Comparison of ENCODE assay signal across 8 mouse cellular contexts in genomic region chr8:91312835-91313832, GRCm38 (mm10). TPM values are rescaled to one million over a fixed set of nuclear protein-coding genes. Genes with fewer than 3 reads are reported as not detected.
DNase-seq lines count a peak whose midpoint lies in the region; ATAC-seq and TF ChIP-seq lines count a peak whose summit lies in the region.

Gene Rpgrip1l, minus strand, starts transcription at chr8:91313262.
Gene Fto, plus strand, starts transcription at chr8:91313525.

- no peak for TF ChIP-seq CTCF in C2C12 (IDR thresholded peaks at IDR 0.05; ENCODE audit: control insufficient read depth, insufficient read depth, insufficient read length)
- TF ChIP-seq CTCF in brain, embryonic 14.5 days (IDR thresholded peaks at IDR 0.05; ENCODE audit: borderline replicate concordance, extremely low read depth, insufficient read depth, insufficient read length), result no peak
- TF ChIP-seq CTCF in liver, adult 2 months (IDR thresholded peaks at IDR 0.05; ENCODE audit: low read depth, low read length), result no peak

- H3K4me3 ChIP-seq in C2C12 (ENCODE audit: insufficient read depth, poor library complexity, severe bottlenecking) (peak within 1 kb of the TSS; percentile 67), myocyte (peak within 1 kb of the TSS; percentile 72)
- peak within 1 kb of the TSS; percentile 69 for H3K4me3 ChIP-seq in erythroblast, embryonic 14.5 days (replicated peaks)
- peak within 1 kb of the TSS; percentile 84 for H3K4me3 ChIP-seq in heart, embryonic 11.5 days (ENCODE audit: low read depth, low read length)
- peak within 1 kb of the TSS; percentile 87 for H3K4me3 ChIP-seq in kidney, embryonic 16.5 days (ENCODE audit: low read length)
- H3K4me3 ChIP-seq in liver, adult 2 months (ENCODE audit: insufficient read depth, low read depth, low read length), result peak within 1 kb of the TSS; percentile 85

- peak within 1 kb of the TSS; percentile 37 for H3K27ac ChIP-seq in heart, embryonic 11.5 days (ENCODE audit: low read depth, low read length)
- peak within 1 kb of the TSS; percentile 75 for H3K27ac ChIP-seq in kidney, embryonic 16.5 days (ENCODE audit: low read length)
- peak within 1 kb of the TSS; percentile 58 for H3K27ac ChIP-seq in liver, adult 2 months (replicated peaks; ENCODE audit: insufficient read depth, low read depth, low read length)

- H3K79me2 ChIP-seq in C2C12 (ENCODE audit: control insufficient read depth, insufficient read depth) (peaks cover 47% of the 10 kb centered on the region), myocyte (ENCODE audit: control insufficient read depth, insufficient read depth) (peaks cover 44% of the 10 kb centered on the region)
- peaks cover 20% of the 10 kb centered on the region for H3K79me2 ChIP-seq in liver, adult 2 months (ENCODE audit: control insufficient read depth, insufficient read depth, low read length)

- peak within 1 kb of the TSS; percentile 78 for H3K4me2 ChIP-seq in heart, embryonic 11.5 days
- H3K4me2 ChIP-seq in kidney, embryonic 16.5 days (replicated peaks; ENCODE audit: low read depth, low read length), result peak within 1 kb of the TSS; percentile 88
- H3K4me2 ChIP-seq in myocyte (ENCODE audit: low read depth), result peak within 1 kb of the TSS; percentile 96

- WGBS in heart, embryonic 11.5 days (ENCODE audit: insufficient replicate concordance), result 1% methylated on average over 59 of the region's 59 CpGs
- WGBS in kidney, embryonic 16.5 days, result under 1% methylated on average over 59 of the region's 59 CpGs
- 1% methylated on average over 59 of the region's 59 CpGs for WGBS in liver, adult 2 months

- H3K36me3 ChIP-seq in C2C12 (ENCODE audit: control insufficient read depth, insufficient read depth) (no peaks in the 10 kb centered on the region), myocyte (ENCODE audit: control insufficient read depth, insufficient read depth) (no peaks in the 10 kb centered on the region)
- H3K36me3 ChIP-seq in erythroblast, embryonic 14.5 days (ENCODE audit: control insufficient read depth), result no peaks in the 10 kb centered on the region
- H3K36me3 ChIP-seq in heart, embryonic 11.5 days (ENCODE audit: control insufficient read depth, insufficient read depth, low read length), result no peaks in the 10 kb centered on the region
- no peaks in the 10 kb centered on the region for H3K36me3 ChIP-seq in kidney, embryonic 16.5 days (ENCODE audit: insufficient read depth, low read length)
- H3K36me3 ChIP-seq in liver, adult 2 months (ENCODE audit: control insufficient read depth, insufficient read depth, low read length), result no peaks in the 10 kb centered on the region
- H3K36me3 ChIP-seq in splenic B cell, adult 2 months (ENCODE audit: control insufficient read depth, insufficient read depth, low read length, poor library complexity, severe bottlenecking), result no peaks in the 10 kb centered on the region

- H3K79me3 ChIP-seq in C2C12 (ENCODE audit: low read depth), result peaks cover 44% of the 10 kb centered on the region

- ATAC-seq in heart, embryonic 11.5 days (replicated peaks; ENCODE audit: insufficient number of reproducible peaks, low FRiP score, low TSS enrichment), result peak; percentile 98
- peak; percentile 99 for ATAC-seq in kidney, embryonic 16.5 days (ENCODE audit: low FRiP score, low TSS enrichment)

- peak within 1 kb of the TSS; percentile 93 for H3K9ac ChIP-seq in heart, embryonic 11.5 days (ENCODE audit: low read depth, low read length)
- H3K9ac ChIP-seq in kidney, embryonic 16.5 days (replicated peaks; ENCODE audit: low read length), result peak within 1 kb of the TSS; percentile 92
- H3K9ac ChIP-seq in liver, adult 2 months (ENCODE audit: low read depth, low read length), result peak within 1 kb of the TSS; percentile 86

- H3K27me3 ChIP-seq in C2C12 (ENCODE audit: control insufficient read depth, insufficient read depth, insufficient read length) (no peaks in the 10 kb centered on the region), myocyte (ENCODE audit: control insufficient read depth, insufficient read depth, insufficient read length) (no peaks in the 10 kb centered on the region)
- H3K27me3 ChIP-seq in erythroblast, embryonic 14.5 days (ENCODE audit: control insufficient read depth), result no peaks in the 10 kb centered on the region
- H3K27me3 ChIP-seq in heart, embryonic 11.5 days (ENCODE audit: control insufficient read depth, insufficient read depth, low read length), result no peaks in the 10 kb centered on the region
- no peaks in the 10 kb centered on the region for H3K27me3 ChIP-seq in kidney, embryonic 16.5 days (ENCODE audit: insufficient read depth, low read length)
- no peaks in the 10 kb centered on the region for H3K27me3 ChIP-seq in liver, adult 2 months (ENCODE audit: control insufficient read depth, insufficient read depth, low read length)
- H3K27me3 ChIP-seq in splenic B cell, adult 2 months (ENCODE audit: control insufficient read depth, insufficient read depth, low read length, poor library complexity, severe bottlenecking), result no peaks in the 10 kb centered on the region

- peak; percentile 100 for DNase-seq in brain, embryonic 14.5 days (ENCODE audit: low read depth)
- peak; percentile 99 for DNase-seq in liver, adult 2 months (ENCODE audit: extremely low read depth, low read depth, low spot score)
- DNase-seq in splenic B cell, adult 2 months (ENCODE audit: low read depth, low spot score), result peak; percentile 98

- no peaks in the 10 kb centered on the region for H3K9me3 ChIP-seq in erythroblast, embryonic 14.5 days (ENCODE audit: control insufficient read depth, low read length)
- no peaks in the 10 kb centered on the region for H3K9me3 ChIP-seq in heart, embryonic 11.5 days (replicated peaks; ENCODE audit: control insufficient read depth, low read length)
- no peaks in the 10 kb centered on the region for H3K9me3 ChIP-seq in kidney, embryonic 16.5 days (ENCODE audit: low read length)

- TF ChIP-seq POLR2A in brain, embryonic 14.5 days (IDR thresholded peaks at IDR 0.05; ENCODE audit: borderline replicate concordance, extremely low read depth, insufficient read depth, insufficient read length, poor library complexity, severe bottlenecking), result no peak
- 0 out of 2 replicates have a peak, but pooled peaks have one; percentile 18 for TF ChIP-seq POLR2A in liver, adult 2 months (IDR thresholded peaks at IDR 0.05; ENCODE audit: extremely low read depth, insufficient read depth, low read length)
- peak; percentile 59 for TF ChIP-seq POLR2A in myocyte (IDR thresholded peaks at IDR 0.05; ENCODE audit: insufficient read length, low read depth)

- H3ac ChIP-seq in C2C12 (ENCODE audit: control insufficient read depth, insufficient read length, low read depth), result peak within 1 kb of the TSS; percentile 88
- H3ac ChIP-seq in myocyte (ENCODE audit: control insufficient read depth, insufficient read length), result peak within 1 kb of the TSS; percentile 38

- H3K4me1 ChIP-seq in erythroblast, embryonic 14.5 days (ENCODE audit: control insufficient read depth), result peaks cover 41% of the 10 kb centered on the region
- H3K4me1 ChIP-seq in heart, embryonic 11.5 days (ENCODE audit: control insufficient read depth, insufficient read depth, low read length), result peaks cover 12% of the 10 kb centered on the region
- H3K4me1 ChIP-seq in kidney, embryonic 16.5 days (ENCODE audit: insufficient read depth, low read length), result peaks cover 15% of the 10 kb centered on the region
- peaks cover 1% of the 10 kb centered on the region; the same call in 1 of the 2 replicates for H3K4me1 ChIP-seq in liver, adult 2 months (ENCODE audit: control insufficient read depth, insufficient read depth, low read length)

TF ChIP-seq in C2C12, 6 proteins besides CTCF, POLR2A, EP300 and RAD21:
- TF ChIP-seq FOSL1 (IDR thresholded peaks at IDR 0.05; ENCODE audit: insufficient read depth, low read length, poor library complexity, severe bottlenecking) (no peak), MAX (IDR thresholded peaks at IDR 0.05) (no peak), CEBPB (IDR thresholded peaks at IDR 0.05; ENCODE audit: low read depth) (no peak), MYOG (IDR thresholded peaks at IDR 0.05; ENCODE audit: control insufficient read depth, extremely low read depth, insufficient read length) (no peak), MYOD1 (IDR thresholded peaks at IDR 0.05; ENCODE audit: control insufficient read depth, insufficient read length, low read depth) (no peak), USF1 (IDR thresholded peaks at IDR 0.05; ENCODE audit: low read depth) (no peak)

TF ChIP-seq in myocyte, 11 proteins besides CTCF, POLR2A, EP300 and RAD21 (continues in another document):
- peak in 1 of 3 experiments; percentile 16 for TF ChIP-seq MYOG (IDR thresholded peaks at IDR 0.05; ENCODE audit: control insufficient read depth in 1 of 3, insufficient read depth in 1 of 3, insufficient read length in 2 of 3, low read depth in 2 of 3)
- no peak for TF ChIP-seq POLR2AphosphoS2 (IDR thresholded peaks at IDR 0.05; ENCODE audit: insufficient read length, low read depth)
- TF ChIP-seq E2F4 (IDR thresholded peaks at IDR 0.05; ENCODE audit: insufficient read depth), result peak; percentile 37
- no peak for TF ChIP-seq TCF12 (IDR thresholded peaks at IDR 0.05; ENCODE audit: insufficient read depth, poor library complexity, severe bottlenecking)
- TF ChIP-seq MAX (IDR thresholded peaks at IDR 0.05; ENCODE audit: low read depth), result no peak
- TF ChIP-seq CEBPB (IDR thresholded peaks at IDR 0.05; ENCODE audit: insufficient read depth, poor library complexity, severe bottlenecking), result no peak
- no peak for TF ChIP-seq TCF3 (IDR thresholded peaks at IDR 0.05; ENCODE audit: insufficient read length, low read depth)
- TF ChIP-seq MYOD1 (IDR thresholded peaks at IDR 0.05; ENCODE audit: control insufficient read depth in 1 of 3, insufficient read length in 2 of 3, low read depth in 2 of 3), result no peak
- no peak for TF ChIP-seq REST (IDR thresholded peaks at IDR 0.05; ENCODE audit: insufficient read depth, insufficient read length)

RNA-seq across cellular contexts. Expression of gene Rpgrip1l, which starts in this region (rescaled TPM):
- polyA plus RNA-seq in C2C12 (2012; fragmentation: generic; extraction: Trizol), result 1.8 TPM
- polyA plus RNA-seq in brain, embryonic 14.5 days (2012; rRNA removed), result 8.6 and 8.9 TPM in 2 replicates
- 0.02 and 0.03 TPM in 2 replicates for polyA plus RNA-seq in erythroblast, embryonic 14.5 days (2012)
- 8.0 and 9.6 TPM in 2 replicates for polyA plus RNA-seq in heart, embryonic 11.5 days (2014; fragmentation: Nextera tagmentation; extraction: Ambion mirVana)
- 6.7 and 7.9 TPM in 2 replicates for polyA plus RNA-seq in kidney, embryonic 16.5 days (2015; fragmentation: Nextera tagmentation; extraction: Ambion mirVana)
- 2.5 and 2.6 TPM in 2 replicates for total RNA-seq in liver, adult 2 months (2014; rRNA removed)
- 0.21 and 0.22 TPM in 2 replicates for polyA plus RNA-seq in liver, adult 2 months (2012; rRNA removed)
- polyA plus RNA-seq in myocyte (2012; fragmentation: generic; extraction: Trizol), result 2.1 TPM

RNA-seq across cellular contexts. Expression of gene Fto, which starts in this region (rescaled TPM):
- polyA plus RNA-seq in C2C12 (2012; fragmentation: generic; extraction: Trizol) (39.1 TPM), myocyte (2012; fragmentation: generic; extraction: Trizol) (74.1 TPM)
- polyA plus RNA-seq in brain, embryonic 14.5 days (2012; rRNA removed), result 111 and 144 TPM in 2 replicates
- 0.29 and 0.33 TPM in 2 replicates for polyA plus RNA-seq in erythroblast, embryonic 14.5 days (2012)
- 70.1 and 81.9 TPM in 2 replicates for polyA plus RNA-seq in heart, embryonic 11.5 days (2014; fragmentation: Nextera tagmentation; extraction: Ambion mirVana)
- polyA plus RNA-seq in kidney, embryonic 16.5 days (2015; fragmentation: Nextera tagmentation; extraction: Ambion mirVana), result 89.0 and 99.4 TPM in 2 replicates
- total RNA-seq in liver, adult 2 months (2014; rRNA removed), result 14.1 and 16.0 TPM in 2 replicates
- polyA plus RNA-seq in liver, adult 2 months (2012; rRNA removed), result 14.4 and 15.6 TPM in 2 replicates

Comparison
In these comparisons a context has a peak if more than half of its experiments do, and no peak if none do; other contexts are left out.
1. Peak in every context shown above with its lines: DNase-seq, ATAC-seq, H3K4me3 ChIP-seq and H3K27ac ChIP-seq.
2. RNA of gene Fto (polyA plus RNA-seq): 111 to 144 TPM in brain, embryonic 14.5 days, 89.0 to 99.4 TPM in kidney, embryonic 16.5 days, 74.1 TPM in myocyte (single experiment), 70.1 to 81.9 TPM in heart, embryonic 11.5 days, 39.1 TPM in C2C12 (single experiment) and 14.4 to 15.6 TPM in liver, adult 2 months; 0.29 to 0.33 TPM in erythroblast, embryonic 14.5 days; every median in the first group is over 10 times any median in the second.